Mouse (Mus musculus) adrenal gland (tissue): ENCODE measurements around the gene Aplf.
"Not testable (repeated sequence)": the region's sequence is repeated elsewhere in the genome, so short reads cannot be mapped to it uniquely, and the experiment has no call there.

Source experiments
- intact Hi-C: fragments of 180-260 bp; cut with DNase I; formaldehyde crosslinking; loops from one replicate; pipeline ENCODE4 v1.15.1; 2025

Aplf gene

GRCm38 (mm10) chr6:87632176-87632575 lies 39.8 kb downstream of the Aplf start:
- intact Hi-C loops = no loop called here

GRCm38 (mm10) chr6:87628936-87629335 lies 43.1 kb downstream of the Aplf start:
- intact Hi-C loops = not testable (repeated sequence)

DNA sequence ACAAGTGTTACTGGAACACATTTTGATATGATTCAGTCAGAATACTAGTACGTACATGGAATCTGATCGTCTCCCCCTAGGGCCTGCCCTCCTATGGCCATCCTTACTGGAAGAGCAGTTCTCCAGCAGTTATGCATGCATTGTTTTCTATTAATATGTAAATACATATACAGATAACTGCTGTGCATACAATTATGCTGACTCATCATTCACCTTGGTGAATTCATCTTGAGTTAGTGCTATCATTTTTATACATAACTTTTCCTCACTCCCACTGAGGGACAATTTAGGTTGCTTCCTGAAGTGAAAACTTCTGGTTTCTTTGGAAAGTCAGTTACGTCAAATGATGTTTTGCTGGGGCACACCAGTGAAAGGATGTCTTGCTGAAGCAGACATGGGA lies 48.8 kb downstream of the Aplf start:
- intact Hi-C loops = no loop called here

DNA sequence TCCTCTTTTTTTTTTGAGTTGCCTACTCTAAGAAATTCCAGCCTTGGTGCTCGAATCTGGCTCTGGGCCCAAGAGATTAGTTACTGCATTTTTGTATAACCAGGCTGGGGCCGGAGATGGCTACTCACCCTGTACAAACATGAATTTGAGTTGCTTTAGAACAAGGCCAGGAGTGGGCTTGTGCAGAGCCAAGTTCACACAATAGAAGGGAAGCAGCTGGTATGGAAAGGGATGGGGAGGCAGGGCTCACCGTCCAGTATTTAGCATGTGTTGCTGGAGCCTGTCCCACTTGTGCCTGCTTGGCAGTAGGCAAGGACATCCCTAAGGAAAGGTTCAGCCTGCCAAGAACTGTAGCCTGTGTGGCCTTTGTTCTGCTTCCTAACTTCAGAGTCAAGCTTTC lies 50.7 kb downstream of the Aplf start:
- intact Hi-C loops = no loop called here

- intact Hi-C loops = no loop called here
These were observed 54.0 kb downstream of the Aplf start for GRCm38 (mm10) chr6:87618021-87618420.

DNA sequence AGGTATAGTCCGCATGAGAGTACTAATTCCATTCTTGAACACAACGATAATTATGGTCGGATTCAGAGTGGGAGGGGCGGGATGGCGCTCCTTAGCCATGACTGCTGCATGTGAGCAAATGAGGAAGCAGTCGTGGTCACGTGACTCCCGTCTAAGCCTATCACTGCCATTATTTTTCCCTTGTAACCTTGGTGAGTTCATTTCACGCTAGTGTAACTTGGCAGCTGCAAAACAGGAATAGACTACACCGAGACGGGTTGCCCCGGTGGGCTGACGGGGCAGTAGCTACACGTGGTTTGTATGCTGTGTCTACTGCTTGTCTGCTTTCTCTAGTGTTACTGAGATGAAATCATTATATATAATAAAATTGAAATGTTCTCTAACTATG lies 56.3 kb downstream of the Aplf start:
- intact Hi-C loops = loop anchor here (2.0 kb wide), 1 partner anchor 55 kb away; no protein-coding TSS in a partner anchor

DNA sequence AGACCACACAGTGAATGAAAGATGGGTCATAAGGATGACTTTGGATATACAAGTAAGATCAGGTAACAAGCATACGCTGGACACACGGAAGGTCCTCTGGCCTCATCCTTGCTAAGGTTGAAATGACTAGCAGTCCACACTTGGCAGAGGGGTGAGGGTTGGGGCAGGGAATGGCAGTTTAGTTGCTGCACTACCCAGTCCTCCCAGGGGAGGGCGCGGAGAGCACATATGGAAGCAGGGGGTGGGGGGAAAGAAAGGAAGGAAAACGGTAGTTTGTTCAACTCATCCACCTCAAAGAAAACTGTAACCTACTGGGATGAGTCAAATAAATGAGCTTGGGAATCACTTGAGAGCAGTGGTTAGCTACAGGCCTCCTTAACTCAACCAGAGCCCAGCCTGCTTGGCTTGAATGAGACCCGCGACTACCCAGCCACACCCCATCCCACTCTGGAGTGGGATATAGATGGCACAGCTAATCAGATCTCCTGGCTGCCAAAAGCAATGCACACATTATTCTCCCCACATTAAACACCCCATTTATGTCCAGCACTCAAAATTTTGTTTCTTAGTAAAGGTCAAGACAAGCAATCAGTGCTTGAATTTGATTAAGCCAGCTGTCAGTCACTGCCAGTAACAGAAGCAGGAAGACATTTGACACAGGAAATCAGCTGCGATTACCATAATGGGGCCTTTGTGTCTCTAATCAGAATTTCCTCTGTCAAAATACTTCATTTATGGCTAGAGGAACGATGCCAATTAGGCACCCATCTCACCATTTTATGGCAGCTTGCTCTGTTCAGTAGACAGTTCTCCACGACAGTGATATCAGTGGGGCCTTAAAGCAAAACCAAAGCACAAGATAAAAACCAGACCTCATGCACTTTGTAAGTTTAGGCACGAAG lies 56.9 kb downstream of the Aplf start:
- intact Hi-C loops = loop anchor here (2.0 kb wide), 1 partner anchor 56 kb away; no protein-coding TSS in a partner anchor

- intact Hi-C loops = no loop called here
These were observed 72.2 kb downstream of the Aplf start for GRCm38 (mm10) chr6:87599825-87600224.

GRCm38 (mm10) chr6:87597116-87597833 lies 74.7 kb downstream of the Aplf start:
- intact Hi-C loops = no loop called here

DNA sequence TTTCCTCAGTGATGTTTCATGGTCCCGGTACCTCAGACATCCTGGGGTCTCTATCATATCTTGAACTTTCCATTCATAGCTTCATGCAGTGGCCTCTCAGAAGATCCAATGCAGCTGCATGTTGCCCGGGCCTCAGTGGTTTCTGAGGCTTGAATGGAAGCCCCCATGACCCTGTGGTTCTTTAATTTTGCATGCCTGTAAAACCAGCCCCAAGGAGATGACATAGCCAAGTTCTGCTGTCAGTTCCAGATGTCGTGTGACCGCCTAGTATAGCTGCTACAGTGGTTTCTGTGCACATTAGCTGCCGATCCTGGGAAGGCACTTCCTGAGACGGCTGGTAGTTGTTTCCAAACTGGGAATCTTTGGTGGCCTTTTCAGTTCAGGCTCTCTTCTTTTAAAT lies 77.8 kb downstream of the Aplf start:
- intact Hi-C loops = no loop called here

- intact Hi-C loops = no loop called here
These were observed 81.4 kb downstream of the Aplf start, which contains the start of gene Prokr1 for GRCm38 (mm10) chr6:87590394-87591281. Gene Prokr1 (minus strand): TSS chr6:87590743.

DNA sequence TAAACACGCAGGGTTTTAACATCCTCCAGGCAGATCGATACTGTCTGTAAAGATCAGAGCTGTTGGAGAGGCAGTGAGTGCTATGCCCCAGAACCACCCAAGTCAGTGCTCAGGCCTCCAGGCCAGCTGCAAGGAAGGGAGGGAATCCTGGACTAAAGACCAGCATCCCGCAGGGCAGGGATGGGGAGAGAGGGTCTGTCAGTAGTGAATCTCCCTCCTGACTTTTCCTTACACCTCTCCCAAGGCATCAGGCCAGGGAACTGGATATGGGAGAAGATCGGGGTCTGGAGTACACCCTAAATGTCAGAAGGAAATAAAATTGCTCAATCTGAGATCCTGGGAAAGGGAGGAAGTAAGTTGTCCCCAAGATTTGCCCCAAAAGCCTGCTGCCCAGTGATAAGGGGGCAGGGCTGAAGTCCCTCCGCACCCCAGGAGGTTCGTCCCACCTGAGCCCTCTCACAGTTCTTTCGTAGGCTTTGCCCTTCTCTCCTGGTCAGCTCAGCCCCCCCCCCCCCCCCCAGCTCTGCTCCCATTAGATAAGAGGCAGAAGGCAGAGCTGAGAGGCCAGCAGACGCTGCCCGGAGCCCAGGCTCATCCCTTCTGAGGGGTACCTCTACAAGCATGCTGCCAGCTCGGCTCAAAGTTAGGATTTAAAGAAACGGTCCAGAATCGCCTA lies 82.1 kb downstream of the Aplf start:
- intact Hi-C loops = no loop called here

DNA sequence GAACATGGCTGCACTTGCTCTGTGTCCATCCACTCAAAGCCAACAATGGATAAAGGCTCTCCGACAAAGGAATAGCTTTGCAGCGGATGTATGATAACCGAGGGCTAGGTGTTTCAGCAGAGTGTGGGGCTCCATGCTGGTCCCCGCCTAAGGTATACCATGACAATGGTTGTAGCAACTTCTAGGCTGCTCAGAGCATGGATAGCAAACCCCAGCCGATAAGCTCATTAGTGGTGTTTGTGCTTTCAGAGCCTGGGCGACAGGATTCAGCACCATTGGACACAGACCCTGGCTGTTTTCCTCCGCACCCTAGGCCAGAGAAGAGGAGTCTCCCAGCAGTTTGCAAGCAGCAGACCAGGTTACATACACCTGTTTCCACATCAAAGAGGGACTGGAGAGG lies 88.0 kb downstream of the Aplf start:
- intact Hi-C loops = no loop called here

DNA sequence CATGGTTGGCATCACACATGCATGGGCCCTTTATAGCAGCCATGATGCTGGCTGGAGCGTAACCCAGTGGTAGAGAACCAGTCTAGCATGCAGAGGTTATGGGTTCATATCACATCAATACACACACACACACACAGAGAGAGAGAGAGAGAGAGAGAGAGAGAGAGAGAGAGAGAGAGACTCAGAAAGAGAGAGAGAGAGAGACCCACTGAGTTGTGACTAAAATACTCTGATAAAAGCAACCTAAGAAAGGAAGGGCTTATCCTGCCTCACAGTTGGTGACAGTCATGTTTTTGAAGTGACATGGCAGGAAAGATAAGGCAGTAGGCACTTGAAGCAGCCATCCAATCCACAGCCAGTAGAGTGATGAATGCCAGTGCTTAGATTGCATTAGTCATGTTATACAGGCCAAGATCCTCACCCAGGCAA lies 88.8 kb downstream of the Aplf start:
- intact Hi-C loops = no loop called here

DNA sequence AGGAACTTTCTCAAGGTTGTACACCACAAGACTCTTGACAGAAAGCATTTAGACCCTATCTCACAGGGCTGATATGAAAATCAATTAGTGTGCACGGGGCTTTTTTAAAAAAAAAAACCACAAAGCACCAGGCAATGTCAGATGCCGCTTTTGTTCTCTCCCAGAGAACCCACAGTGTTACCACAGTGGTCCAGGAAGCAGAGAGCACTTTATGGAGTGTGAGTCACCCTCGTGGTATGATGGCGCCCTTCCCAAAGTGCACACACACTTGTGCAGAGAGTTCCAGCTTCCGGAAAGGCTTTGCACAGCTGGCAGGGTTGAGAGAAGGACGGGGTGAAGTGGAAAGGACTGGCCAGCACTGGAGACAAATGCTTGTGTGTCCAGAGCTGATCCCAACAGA lies 89.5 kb downstream of the Aplf start:
- intact Hi-C loops = no loop called here

DNA sequence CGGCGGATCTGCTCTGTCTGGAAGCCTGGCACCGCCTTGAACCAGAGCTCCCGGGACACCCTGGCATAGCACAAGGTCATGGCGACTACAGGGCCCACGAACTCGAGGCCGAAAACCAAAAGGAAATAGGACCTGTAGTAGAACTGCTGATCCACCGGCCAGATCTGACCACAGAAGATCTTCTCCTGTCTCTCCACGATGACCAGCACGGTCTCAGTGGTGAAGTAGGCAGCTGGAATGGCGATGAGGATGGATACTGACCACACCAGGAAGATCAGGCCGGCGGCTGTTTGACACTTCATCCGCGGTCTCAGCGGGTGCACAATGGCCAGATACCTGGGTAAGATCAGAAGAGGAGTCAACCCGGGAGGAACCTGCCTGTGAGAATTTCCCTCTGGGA lies 90.4 kb downstream of the Aplf start:
- intact Hi-C loops = no loop called here

GRCm38 (mm10) chr6:87581071-87581470 lies 90.9 kb downstream of the Aplf start:
- intact Hi-C loops = no loop called here
